Mouse (Mus musculus): ENCODE results near the gene Rcc2.
A peak's percentile ranks its signal among the peaks of the same experiment; 100 is the strongest.

The Rcc2 gene

DNA sequence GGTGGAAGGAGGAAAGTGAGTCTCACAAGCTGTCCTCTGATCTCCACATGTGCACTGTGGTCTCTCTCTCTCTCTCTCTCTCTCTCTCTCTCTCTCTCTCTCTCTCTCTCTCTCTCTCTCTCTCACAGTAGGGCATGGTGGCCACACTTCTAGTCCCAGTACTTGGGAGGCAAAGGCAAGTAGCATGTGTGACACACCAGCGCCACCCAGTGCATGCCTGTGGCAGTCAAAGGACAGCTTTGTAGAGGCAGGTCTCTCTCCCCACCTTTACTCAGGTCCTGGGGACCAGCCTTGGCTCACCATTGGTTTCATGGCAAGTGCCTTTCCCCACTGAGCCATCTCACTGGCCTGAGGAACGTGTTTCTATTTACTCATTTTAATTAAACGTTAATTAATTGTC lies 44.3 kb downstream of the Rcc2 start:
- DNase-seq (ENCODE audit: extremely low read depth, insufficient read length, low spot score) = no peak

- DNase-seq (ENCODE audit: extremely low read depth, insufficient read length, low spot score) = no peak
Measured at GRCm38 (mm10) chr4:140747978-140748377, 47.6 kb downstream of the Rcc2 start.

GRCm38 (mm10) chr4:140750328-140750727 lies 50.0 kb downstream of the Rcc2 start:
- no peak for DNase-seq (ENCODE audit: extremely low read depth, insufficient read length, low spot score)

DNA sequence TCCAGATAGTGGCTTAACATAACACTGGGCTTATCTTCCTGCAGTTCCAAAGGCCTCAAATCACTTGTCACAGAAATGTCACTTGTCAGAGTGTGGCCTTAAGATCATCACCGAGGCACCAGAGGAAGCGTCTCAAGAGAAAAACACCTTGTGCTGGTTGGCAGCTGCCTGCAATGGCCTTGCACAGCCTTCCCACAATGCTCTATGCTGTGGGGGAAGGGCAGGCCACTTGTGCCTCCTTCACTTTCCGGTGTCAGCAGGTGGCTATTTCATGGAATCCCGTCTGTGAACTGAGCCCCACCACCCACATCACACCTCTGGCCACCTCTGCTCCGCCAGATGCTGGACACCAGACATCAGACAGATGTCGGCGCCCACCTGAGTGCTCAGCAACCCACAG lies 53.0 kb downstream of the Rcc2 start:
- no peak for DNase-seq (ENCODE audit: extremely low read depth, insufficient read length, low spot score)

GRCm38 (mm10) chr4:140755811-140756210 lies 55.5 kb downstream of the Rcc2 start:
- DNase-seq (ENCODE audit: extremely low read depth, insufficient read length, low spot score) = no peak

GRCm38 (mm10) chr4:140761601-140762000 lies 61.3 kb downstream of the Rcc2 start:
- DNase-seq (ENCODE audit: extremely low read depth, insufficient read length, low spot score) = no peak

- peak; percentile 52 for DNase-seq (ENCODE audit: extremely low read depth, insufficient read length, low spot score)
Measured at GRCm38 (mm10) chr4:140763158-140763557, 62.8 kb downstream of the Rcc2 start.

DNA sequence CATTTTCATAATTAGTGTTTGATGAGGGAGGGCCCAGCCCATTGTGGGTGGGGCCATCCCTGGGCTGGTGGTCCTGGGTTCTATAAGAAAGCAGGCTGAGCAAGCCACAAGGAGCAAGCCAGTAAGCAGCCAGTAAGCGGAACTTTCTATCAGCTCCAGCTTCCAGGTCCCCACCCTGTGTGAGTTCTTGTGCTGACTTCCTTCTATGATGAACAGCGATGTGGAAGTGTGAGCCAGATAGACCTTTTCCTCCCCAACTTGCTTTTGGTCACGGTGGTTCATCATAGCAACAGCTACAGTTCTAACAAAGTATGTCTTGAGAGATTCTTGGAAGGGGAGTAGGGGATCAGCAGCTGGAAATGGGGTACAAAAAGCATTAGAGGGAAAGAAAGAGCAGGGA lies 65.6 kb downstream of the Rcc2 start:
- DNase-seq (ENCODE audit: extremely low read depth, insufficient read length, low spot score) = no peak

GRCm38 (mm10) chr4:140768973-140769372 lies 68.6 kb downstream of the Rcc2 start:
- DNase-seq (ENCODE audit: extremely low read depth, insufficient read length, low spot score) = no peak

DNA sequence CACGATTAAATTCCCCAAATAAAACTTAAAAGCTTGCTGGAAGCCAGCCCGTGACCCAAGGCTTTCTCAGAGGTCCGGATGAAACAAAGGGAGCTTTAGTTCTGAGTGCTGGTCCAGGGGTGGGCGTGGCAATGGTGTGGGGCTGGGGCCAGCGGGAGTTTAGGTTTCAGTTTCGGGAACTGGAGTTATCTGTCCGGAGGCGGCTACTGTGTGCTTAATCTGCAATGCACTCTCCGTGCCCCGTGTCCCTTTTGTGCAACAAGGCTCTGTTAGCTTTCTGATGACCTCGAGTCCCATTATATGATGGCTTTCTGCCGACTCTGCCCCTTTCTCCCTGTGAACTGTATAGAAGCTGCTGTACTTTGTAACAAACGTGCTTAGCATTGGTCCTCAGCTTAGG lies 70.1 kb downstream of the Rcc2 start:
- peak; percentile 65 for DNase-seq (ENCODE audit: extremely low read depth, insufficient read length, low spot score)

GRCm38 (mm10) chr4:140771091-140771490 lies 70.8 kb downstream of the Rcc2 start:
- peak; percentile 69 for DNase-seq (ENCODE audit: extremely low read depth, insufficient read length, low spot score)
